Mouse (Mus musculus): Measurements from ENCODE around the gene Cps1. TPM values are rescaled to one million over a fixed set of nuclear protein-coding genes. Genes with fewer than 3 reads are reported as not detected.

Cps1 gene
- 22.0 TPM in 1 of 2 replicates, not detected in the other for total RNA-seq (2021)
- long read RNA-seq, full-length matches to known transcripts = 711 of 1,217 reads
- long read RNA-seq, partial matches to known transcripts = 459 of 1,217 reads
- long read RNA-seq, other reads (novel, unspliced or antisense) = 47 of 1,217 reads

GRCm38 (mm10) chr1:67122797-67123196 is at the start of gene Cps1:
Gene Cps1, plus strand, starts transcription at chr1:67123026.
- DNase-seq = no peak

GRCm38 (mm10) chr1:67077739-67078138 is 45.1 kb upstream of the Cps1 start:
- DNase-seq = no peak

- DNase-seq = no peak
Observed at GRCm38 (mm10) chr1:67078666-67079065, 44.2 kb upstream of the Cps1 start.

- no peak for DNase-seq
Observed at GRCm38 (mm10) chr1:67079146-67079545, 43.7 kb upstream of the Cps1 start.

GRCm38 (mm10) chr1:67092473-67092872 is 30.4 kb upstream of the Cps1 start:
- no peak for DNase-seq

GRCm38 (mm10) chr1:67099215-67099614 is 23.6 kb upstream of the Cps1 start:
- DNase-seq = no peak

- no peak for DNase-seq
Observed at GRCm38 (mm10) chr1:67103476-67104248, 19.2 kb upstream of the Cps1 start.

GRCm38 (mm10) chr1:67111621-67112298 is 11.1 kb upstream of the Cps1 start:
- no peak for DNase-seq

- DNase-seq = no peak
Observed at GRCm38 (mm10) chr1:67113343-67114030, 9.3 kb upstream of the Cps1 start.

- no peak for DNase-seq
Observed at GRCm38 (mm10) chr1:67116571-67116970, 6.3 kb upstream of the Cps1 start.

GRCm38 (mm10) chr1:67117778-67118177 is 5.0 kb upstream of the Cps1 start:
- no peak for DNase-seq

GRCm38 (mm10) chr1:67125433-67125832 is 2.6 kb downstream of the Cps1 start:
- no peak for DNase-seq

- no peak for DNase-seq
Observed at GRCm38 (mm10) chr1:67143939-67144338, 21.1 kb downstream of the Cps1 start.

- DNase-seq = no peak
Observed at GRCm38 (mm10) chr1:67151246-67151645, 28.4 kb downstream of the Cps1 start.

GRCm38 (mm10) chr1:67167283-67167682 is 44.5 kb downstream of the Cps1 start:
- DNase-seq = no peak

GRCm38 (mm10) chr1:67181165-67181564 is 58.3 kb downstream of the Cps1 start:
- peak; percentile 69 for DNase-seq

- no peak for DNase-seq
Observed at GRCm38 (mm10) chr1:67182201-67182600, 59.4 kb downstream of the Cps1 start.

GRCm38 (mm10) chr1:67183532-67183931 is 60.7 kb downstream of the Cps1 start:
- DNase-seq = no peak

- DNase-seq = no peak
Observed at GRCm38 (mm10) chr1:67184134-67184533, 61.3 kb downstream of the Cps1 start.

- no peak for DNase-seq
Observed at GRCm38 (mm10) chr1:67197335-67197734, 74.5 kb downstream of the Cps1 start.

GRCm38 (mm10) chr1:67218339-67218944 is 95.6 kb downstream of the Cps1 start:
- peak; percentile 1 for DNase-seq

GRCm38 (mm10) chr1:67223666-67224065 is 100.8 kb downstream of the Cps1 start:
- DNase-seq = no peak

Data from adrenal gland, postnatal 25 days (tissue).